Comparison of ENCODE assay signal across 16 mouse cellular contexts in the genomic region with DNA sequence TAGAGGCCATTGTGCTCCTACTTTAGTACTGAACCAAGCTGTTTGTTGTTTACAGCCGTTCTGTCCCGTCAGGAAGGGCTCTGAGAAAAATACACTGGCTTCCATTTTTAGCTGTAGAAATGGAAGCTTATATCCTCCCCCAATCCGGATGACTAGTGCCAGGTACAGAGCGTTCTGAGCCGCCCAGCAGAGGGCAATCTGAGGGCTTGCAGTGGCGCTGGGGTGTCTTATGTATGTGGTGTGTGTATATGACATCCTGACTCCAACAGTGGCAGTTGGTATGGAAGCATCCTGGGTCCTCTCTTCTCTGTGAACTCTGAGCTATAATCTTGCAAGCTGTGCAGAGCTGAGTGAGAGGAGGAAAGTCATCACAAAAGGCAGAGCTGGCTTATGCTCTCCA.
A peak's percentile ranks its signal among the peaks of the same experiment; 100 is the strongest.
DNase-seq lines count a peak whose midpoint lies in the region; ATAC-seq and TF ChIP-seq lines count a peak whose summit lies in the region.
"Had no signal": no experiment of that assay in that cellular context is flagged by ENCODE, and none has a peak within 500 bp of the region (broad histone marks: within the 10 kb centered on the region; RNA-seq: fewer than 3 reads in every experiment).

No protein-coding gene starts in this region.

- ATAC-seq in forebrain, embryonic 16.5 days, result no peak
- ATAC-seq in forebrain, postnatal 0 days, result peak; percentile 42; the same call in 1 of the 2 replicates
- ATAC-seq in midbrain, postnatal 0 days (ENCODE audit: low FRiP score), result no peak

- peak overlapping the region; percentile 72 for H3K27ac ChIP-seq in forebrain, embryonic 10.5 days
- no peak overlapping the region for H3K27ac ChIP-seq in forebrain, embryonic 16.5 days (ENCODE audit: low read length)
- H3K27ac ChIP-seq in layer of hippocampus, adult 2 months, result 0 out of 2 replicates have a peak overlapping the region, but pooled peaks have one; percentile 8
- peak overlapping the region; percentile 67 for H3K27ac ChIP-seq in forebrain, postnatal 0 days (ENCODE audit: low read depth, low read length)
- peak overlapping the region; percentile 48; the same call in 1 of the 2 replicates for H3K27ac ChIP-seq in midbrain, postnatal 0 days (ENCODE audit: low read depth, low read length)
- H3K27ac ChIP-seq: liver, embryonic 14.5 days; macrophage had no signal

- H3K36me3 ChIP-seq in forebrain, embryonic 10.5 days (replicated peaks), result no peaks in the 10 kb centered on the region
- no peaks in the 10 kb centered on the region for H3K36me3 ChIP-seq in forebrain, embryonic 16.5 days (ENCODE audit: control insufficient read depth, insufficient read depth)
- no peaks in the 10 kb centered on the region for H3K36me3 ChIP-seq in forebrain, postnatal 0 days (ENCODE audit: insufficient read depth)
- H3K36me3 ChIP-seq in midbrain, postnatal 0 days (ENCODE audit: insufficient read depth, low read length), result no peaks in the 10 kb centered on the region

- peak; percentile 55 for TF ChIP-seq CTCF in layer of hippocampus, adult 2 months (conservative IDR thresholded peaks at IDR 0.05)
- TF ChIP-seq CTCF in forebrain, postnatal 0 days (IDR thresholded peaks at IDR 0.05; ENCODE audit: low read depth), result peak; percentile 51
- TF ChIP-seq CTCF in midbrain, postnatal 0 days (IDR thresholded peaks at IDR 0.05), result peak; percentile 58

- WGBS in forebrain, embryonic 10.5 days, result 76% methylated on average over 6 of the region's 6 CpGs
- WGBS in forebrain, embryonic 16.5 days, result 61% methylated on average over 6 of the region's 6 CpGs
- 60% methylated on average over 6 of the region's 6 CpGs for WGBS in forebrain, postnatal 0 days
- 65% methylated on average over 6 of the region's 6 CpGs for WGBS in midbrain, postnatal 0 days

- peaks cover 27% of the 10 kb centered on the region for H3K4me1 ChIP-seq in forebrain, embryonic 10.5 days
- peaks cover 24% of the 10 kb centered on the region for H3K4me1 ChIP-seq in forebrain, embryonic 16.5 days (replicated peaks; ENCODE audit: control insufficient read depth, insufficient read depth, low read length)
- H3K4me1 ChIP-seq in forebrain, postnatal 0 days (ENCODE audit: insufficient read depth), result peaks cover 18% of the 10 kb centered on the region; the same call in 1 of the 2 replicates
- no peaks in the 10 kb centered on the region; the same call in 1 of the 2 replicates for H3K4me1 ChIP-seq in midbrain, postnatal 0 days (ENCODE audit: insufficient read depth, low read length)

- H3K27me3 ChIP-seq in forebrain, embryonic 10.5 days (ENCODE audit: poor library complexity, severe bottlenecking), result no peaks in the 10 kb centered on the region; the same call in 1 of the 2 replicates
- H3K27me3 ChIP-seq in forebrain, embryonic 16.5 days (replicated peaks; ENCODE audit: control insufficient read depth, insufficient read depth, low read length), result no peaks in the 10 kb centered on the region
- H3K27me3 ChIP-seq in forebrain, postnatal 0 days (ENCODE audit: insufficient read depth, low read length), result no peaks in the 10 kb centered on the region
- no peaks in the 10 kb centered on the region for H3K27me3 ChIP-seq in midbrain, postnatal 0 days (ENCODE audit: insufficient read depth, low read length)

- DNase-seq in forebrain, embryonic 10.5 days (ENCODE audit: extremely low spot score, low spot score), result no peak
- DNase-seq in layer of hippocampus, adult 2 months (ENCODE audit: low spot score in 2 of 2), result no peak
- DNase-seq in layer of hippocampus, adult 8-10 months (ENCODE audit: low spot score in 2 of 2), result no peak
- no peak for DNase-seq in forebrain, postnatal 0 days
- no peak for DNase-seq in midbrain, postnatal 0 days (ENCODE audit: low spot score)
- no peak for DNase-seq in layer of hippocampus, adult 18-20 months (ENCODE audit: low spot score in 2 of 2)
- no peak for DNase-seq in kidney, postnatal 25 days
- DNase-seq: B cell, adult 2 months; heart, postnatal 4 days; kidney, postnatal 10 days; thymus, postnatal 25 days had no signal

- no peaks in the 10 kb centered on the region for H3K9me3 ChIP-seq in forebrain, embryonic 10.5 days
- H3K9me3 ChIP-seq in forebrain, embryonic 16.5 days (ENCODE audit: control insufficient read depth, low read length), result no peaks in the 10 kb centered on the region
- H3K9me3 ChIP-seq in forebrain, postnatal 0 days (ENCODE audit: low read length), result no peaks in the 10 kb centered on the region
- no peaks in the 10 kb centered on the region for H3K9me3 ChIP-seq in midbrain, postnatal 0 days (ENCODE audit: low read length)

- H3K4me2 ChIP-seq in forebrain, embryonic 16.5 days (ENCODE audit: low read length), result no peak overlapping the region
- H3K4me2 ChIP-seq in forebrain, postnatal 0 days (ENCODE audit: low read depth), result no peak overlapping the region
- H3K4me2 ChIP-seq in midbrain, postnatal 0 days (ENCODE audit: low read depth, low read length, poor library complexity, severe bottlenecking), result no peak overlapping the region

- H3K4me3 ChIP-seq in forebrain, embryonic 10.5 days, result no peak overlapping the region
- H3K4me3 ChIP-seq in forebrain, embryonic 16.5 days (replicated peaks; ENCODE audit: low read length), result no peak overlapping the region
- H3K4me3 ChIP-seq in layer of hippocampus, adult 2 months, result no peak overlapping the region
- H3K4me3 ChIP-seq in forebrain, postnatal 0 days (ENCODE audit: low read depth, low read length), result no peak overlapping the region
- H3K4me3 ChIP-seq in midbrain, postnatal 0 days (ENCODE audit: low read depth, low read length), result no peak overlapping the region
- H3K4me3 ChIP-seq: erythroblast, embryonic 14.5 days; myocyte had no signal

- H3K9ac ChIP-seq in forebrain, embryonic 16.5 days (replicated peaks; ENCODE audit: low read depth, low read length), result no peak overlapping the region
- H3K9ac ChIP-seq in forebrain, postnatal 0 days, result no peak overlapping the region
- no peak overlapping the region for H3K9ac ChIP-seq in midbrain, postnatal 0 days (replicated peaks; ENCODE audit: low read length, poor library complexity, severe bottlenecking)
- H3K9ac ChIP-seq: liver, embryonic 14.5 days had no signal
